Mouse (Mus musculus): ENCODE measurements at regions not wholly inside any gene's neighbourhood (a gene's known extent, or its start where the extent isn't known, plus 50 kb on each side); places are given as distances from the start of the nearest gene placed in this dataset.

DNA sequence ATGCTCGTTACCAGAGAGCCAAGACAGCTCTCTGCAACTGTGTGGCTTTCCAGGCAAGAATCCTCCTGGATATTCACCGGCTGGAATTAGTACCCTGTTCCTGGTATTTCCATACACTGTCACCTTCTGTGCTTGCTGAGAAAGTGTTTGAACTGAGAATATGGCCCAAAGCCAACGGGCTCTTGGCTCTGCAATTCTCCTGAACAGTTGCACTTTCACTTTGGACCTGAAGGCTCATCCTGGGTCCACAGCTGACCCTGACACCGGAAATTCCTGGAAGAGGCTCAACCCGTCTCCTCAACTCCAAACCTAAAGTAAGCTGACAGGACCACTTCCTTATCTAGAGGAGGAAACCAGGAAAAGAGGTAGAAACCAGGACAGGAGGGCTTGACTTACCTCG lies 69.7 kb upstream of the Ipo5 start:
- Histone ChIP-seq H3K27me3 (replicated peaks) (no peaks in the 10 kb centered on the region), H3K9me3 (no peaks in the 10 kb centered on the region), H3K4me1 (no peaks in the 10 kb centered on the region), H3K27ac (no peak overlapping the region), H3K9ac (no peak overlapping the region), H3K4me3 (no peak overlapping the region), H3K4me2 (replicated peaks) (no peak overlapping the region), H3K36me3 (no peaks in the 10 kb centered on the region)
- 89% methylated on average over 6 of the region's 6 CpGs for WGBS
- no peak for ATAC-seq (ENCODE audit: low FRiP score, low read depth)

DNA sequence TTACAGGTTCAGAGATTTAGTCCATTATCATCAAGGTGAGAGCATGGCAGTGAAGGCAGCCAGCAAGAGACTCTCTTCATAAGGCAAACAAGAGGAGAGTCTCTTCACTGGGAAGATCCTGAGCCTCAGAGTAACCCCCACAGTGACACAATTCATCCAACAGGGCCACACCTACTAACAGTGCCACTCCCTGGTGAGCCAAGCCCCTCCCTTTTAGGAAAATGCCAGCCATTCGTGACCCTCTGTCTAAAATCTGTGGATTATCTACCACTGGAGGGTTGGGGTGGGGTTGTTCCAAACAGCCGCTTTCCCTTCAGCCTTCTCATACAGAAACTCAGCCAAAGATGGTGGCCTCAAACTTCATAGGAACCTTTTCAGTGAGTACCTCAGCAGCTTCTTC lies 65.9 kb upstream of the Ipo5 start:
- Histone ChIP-seq H3K27ac (no peak overlapping the region), H3K9me3 (no peaks in the 10 kb centered on the region), H3K9ac (no peak overlapping the region), H3K4me2 (replicated peaks) (no peak overlapping the region), H3K27me3 (replicated peaks) (no peaks in the 10 kb centered on the region), H3K36me3 (no peaks in the 10 kb centered on the region), H3K4me1 (no peaks in the 10 kb centered on the region), H3K4me3 (no peak overlapping the region)
- WGBS = 83% methylated on average over 2 of the region's 2 CpGs
- no peak for ATAC-seq (ENCODE audit: low FRiP score, low read depth)

- no peak overlapping the region for H3K27ac ChIP-seq
- no peaks in the 10 kb centered on the region for H3K4me1 ChIP-seq
- ATAC-seq (ENCODE audit: low FRiP score, low read depth) = no peak
- H3K9me3 ChIP-seq = no peaks in the 10 kb centered on the region
- 73% methylated on average over 10 of the region's 10 CpGs for WGBS
- H3K4me2 ChIP-seq (replicated peaks) = no peak overlapping the region
- no peaks in the 10 kb centered on the region for H3K27me3 ChIP-seq (replicated peaks)
- H3K9ac ChIP-seq = no peak overlapping the region
- no peak overlapping the region for H3K4me3 ChIP-seq
- H3K36me3 ChIP-seq = no peaks in the 10 kb centered on the region
Measured at GRCm38 (mm10) chr14:120846073-120846850, 64.8 kb upstream of the Ipo5 start.

DNA sequence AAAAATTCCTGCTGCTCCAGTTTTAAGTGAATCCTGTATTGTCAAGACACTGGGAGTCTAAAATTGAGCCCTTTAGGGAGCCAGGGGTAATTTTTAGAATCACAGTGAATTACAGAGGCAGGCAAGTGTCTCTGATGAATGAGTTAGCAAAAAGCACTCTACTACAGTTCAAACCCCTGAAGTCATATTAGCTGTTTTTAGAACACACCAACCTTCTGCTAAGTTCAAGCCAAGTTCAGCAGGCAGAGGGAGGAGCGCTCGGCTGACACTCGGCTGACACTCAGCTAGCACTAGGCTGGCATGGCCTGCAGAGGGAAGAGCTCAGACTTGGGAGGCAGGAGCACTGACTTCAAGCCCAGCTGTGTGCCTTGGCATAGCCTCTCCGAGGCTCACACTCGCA lies 64.0 kb upstream of the Ipo5 start:
- no peak for ATAC-seq (ENCODE audit: low FRiP score, low read depth)
- Histone ChIP-seq H3K9me3 (no peaks in the 10 kb centered on the region), H3K4me2 (replicated peaks) (no peak overlapping the region), H3K27ac (no peak overlapping the region), H3K27me3 (replicated peaks) (no peaks in the 10 kb centered on the region), H3K4me1 (no peaks in the 10 kb centered on the region), H3K4me3 (no peak overlapping the region), H3K36me3 (no peaks in the 10 kb centered on the region), H3K9ac (no peak overlapping the region)
- WGBS = 77% methylated on average over 5 of the region's 5 CpGs

GRCm38 (mm10) chr14:120848083-120848951 lies 62.7 kb upstream of the Ipo5 start:
- Histone ChIP-seq H3K9me3 (no peaks in the 10 kb centered on the region), H3K4me3 (no peak overlapping the region), H3K27me3 (replicated peaks) (no peaks in the 10 kb centered on the region), H3K9ac (no peak overlapping the region), H3K27ac (no peak overlapping the region), H3K36me3 (no peaks in the 10 kb centered on the region), H3K4me2 (replicated peaks) (no peak overlapping the region), H3K4me1 (no peaks in the 10 kb centered on the region)
- WGBS = 46% methylated on average over 11 of the region's 11 CpGs
- no peak for ATAC-seq (ENCODE audit: low FRiP score, low read depth)

DNA sequence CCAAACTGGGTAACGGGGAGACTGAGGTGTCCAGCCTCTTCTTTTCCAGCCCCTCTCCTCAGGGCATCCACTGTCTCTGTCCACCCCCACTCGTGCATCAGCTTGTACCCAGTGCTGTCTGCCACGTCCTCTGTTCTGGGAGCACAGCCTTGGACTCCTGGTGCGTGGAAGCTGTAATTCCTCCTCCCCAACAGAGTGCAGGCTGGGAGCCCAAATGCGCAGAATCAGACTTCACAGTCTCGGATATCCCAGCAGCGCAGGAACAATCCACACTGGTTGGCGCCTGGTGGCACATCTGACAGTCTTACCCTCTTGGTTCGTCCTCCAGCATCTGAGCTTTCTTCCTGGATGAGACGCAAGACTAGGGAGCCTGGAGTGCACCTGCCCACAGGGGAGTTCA lies 61.9 kb upstream of the Ipo5 start:
- Histone ChIP-seq H3K4me3 (no peak overlapping the region), H3K4me1 (no peaks in the 10 kb centered on the region), H3K27me3 (replicated peaks) (no peaks in the 10 kb centered on the region), H3K9me3 (no peaks in the 10 kb centered on the region), H3K36me3 (no peaks in the 10 kb centered on the region), H3K27ac (no peak overlapping the region), H3K4me2 (replicated peaks) (no peak overlapping the region), H3K9ac (no peak overlapping the region)
- WGBS = 74% methylated on average over 10 of the region's 10 CpGs
- ATAC-seq (ENCODE audit: low FRiP score, low read depth) = no peak; the same call in 1 of the 2 replicates

GRCm38 (mm10) chr14:120853643-120854042 lies 57.4 kb upstream of the Ipo5 start:
- no peaks in the 10 kb centered on the region for H3K4me1 ChIP-seq
- no peaks in the 10 kb centered on the region for H3K27me3 ChIP-seq (replicated peaks)
- no peak for ATAC-seq (ENCODE audit: low FRiP score, low read depth)
- H3K4me2 ChIP-seq (replicated peaks) = no peak overlapping the region
- H3K36me3 ChIP-seq = no peaks in the 10 kb centered on the region
- H3K27ac ChIP-seq = no peak overlapping the region
- no peak overlapping the region for H3K9ac ChIP-seq
- no peak overlapping the region for H3K4me3 ChIP-seq
- WGBS = 90% methylated on average over 5 of the region's 5 CpGs
- H3K9me3 ChIP-seq = 0 out of 2 replicates have a peak, but pooled peaks cover 3% of the 10 kb centered on the region

DNA sequence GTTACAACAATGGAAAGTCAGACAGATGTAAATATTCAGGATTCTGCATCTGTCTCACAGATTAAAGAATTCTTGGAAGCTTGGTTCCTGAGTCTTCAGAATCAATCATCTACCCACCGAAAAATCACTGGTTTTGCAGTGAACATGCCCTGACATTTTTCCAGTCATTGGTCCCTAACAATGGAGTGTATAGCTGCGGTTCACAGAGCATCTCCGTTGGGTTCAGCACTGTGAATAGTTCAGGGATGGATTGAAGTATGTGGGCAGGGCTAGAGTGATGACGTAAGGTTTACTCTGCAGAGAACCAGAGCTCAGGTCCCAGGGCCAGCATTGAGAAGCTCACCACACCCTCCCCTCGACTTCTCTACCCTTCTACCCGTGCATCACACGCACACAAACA lies 56.5 kb upstream of the Ipo5 start:
- no peak overlapping the region for H3K9ac ChIP-seq
- H3K4me2 ChIP-seq (replicated peaks) = no peak overlapping the region
- H3K4me3 ChIP-seq = no peak overlapping the region
- no peak overlapping the region for H3K27ac ChIP-seq
- H3K4me1 ChIP-seq = no peaks in the 10 kb centered on the region
- H3K27me3 ChIP-seq (replicated peaks) = no peaks in the 10 kb centered on the region
- H3K36me3 ChIP-seq = no peaks in the 10 kb centered on the region
- 0 out of 2 replicates have a peak, but pooled peaks cover 8% of the 10 kb centered on the region for H3K9me3 ChIP-seq
- 57% methylated on average over 7 of the region's 7 CpGs for WGBS
- no peak for ATAC-seq (ENCODE audit: low FRiP score, low read depth)

DNA sequence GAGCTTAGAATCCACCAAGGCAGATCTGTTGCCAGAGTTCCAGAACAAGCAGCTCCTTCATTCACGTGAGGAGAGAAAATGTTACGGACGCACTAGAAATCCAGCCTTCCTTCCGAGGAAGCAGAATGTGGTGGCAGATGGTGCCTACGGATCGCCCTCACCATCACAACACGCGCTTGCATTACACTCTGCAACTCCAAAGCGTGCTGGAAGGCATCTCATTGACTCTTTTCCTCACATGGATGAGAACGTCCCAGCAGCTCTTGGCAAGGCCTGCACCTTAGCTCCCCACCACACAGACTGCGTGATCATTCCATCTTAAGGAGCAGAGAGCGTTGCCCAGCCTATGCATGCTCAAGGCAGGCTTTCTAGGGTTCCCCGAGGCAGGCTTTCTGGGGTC lies 55.8 kb upstream of the Ipo5 start:
- no peak for ATAC-seq (ENCODE audit: low FRiP score, low read depth)
- no peaks in the 10 kb centered on the region for H3K36me3 ChIP-seq
- no peak overlapping the region for H3K27ac ChIP-seq
- no peak overlapping the region for H3K4me2 ChIP-seq (replicated peaks)
- no peaks in the 10 kb centered on the region for H3K27me3 ChIP-seq (replicated peaks)
- no peaks in the 10 kb centered on the region for H3K4me1 ChIP-seq
- no peak overlapping the region for H3K4me3 ChIP-seq
- H3K9ac ChIP-seq = no peak overlapping the region
- 0 out of 2 replicates have a peak, but pooled peaks cover 8% of the 10 kb centered on the region for H3K9me3 ChIP-seq
- 95% methylated on average over 13 of the region's 13 CpGs for WGBS
